Mouse (Mus musculus): ENCODE results near the gene Vezt.

Vezt gene

DNA sequence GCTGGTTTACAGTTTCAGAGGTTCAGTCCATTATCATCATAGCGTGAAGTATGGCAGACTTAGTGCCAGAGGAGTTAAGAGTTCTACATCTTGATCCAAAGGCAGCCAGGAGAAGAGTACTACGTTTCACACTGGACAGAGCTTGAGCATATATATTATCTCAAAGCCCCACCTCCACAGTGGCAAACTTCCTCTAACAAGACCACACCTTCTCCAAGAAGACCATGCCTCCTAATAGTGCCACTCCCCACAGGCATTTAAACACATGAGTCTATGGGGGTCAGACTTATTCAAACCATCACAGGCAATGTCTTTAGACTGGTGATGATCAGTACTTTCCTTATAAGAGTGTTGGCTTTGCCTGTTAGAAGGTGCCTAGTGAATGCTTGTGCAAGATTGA is 117.5 kb downstream of the Vezt start:
- DNase-seq (ENCODE audit: low read depth, low spot score), result no peak
- H3K27me3 ChIP-seq (ENCODE audit: control insufficient read depth, insufficient read depth, low read length, poor library complexity, severe bottlenecking), result no peaks in the 10 kb centered on the region
- H3K36me3 ChIP-seq (ENCODE audit: control insufficient read depth, insufficient read depth, low read length, poor library complexity, severe bottlenecking), result no peaks in the 10 kb centered on the region

- Histone ChIP-seq H3K36me3 (ENCODE audit: control insufficient read depth, insufficient read depth, low read length, poor library complexity, severe bottlenecking) (no peaks in the 10 kb centered on the region), H3K27me3 (ENCODE audit: control insufficient read depth, insufficient read depth, low read length, poor library complexity, severe bottlenecking) (no peaks in the 10 kb centered on the region)
- peak; percentile 14 for DNase-seq (ENCODE audit: low read depth, low spot score)
Observed at GRCm38 (mm10) chr10:93916778-93917177, 118.8 kb downstream of the Vezt start.

DNA sequence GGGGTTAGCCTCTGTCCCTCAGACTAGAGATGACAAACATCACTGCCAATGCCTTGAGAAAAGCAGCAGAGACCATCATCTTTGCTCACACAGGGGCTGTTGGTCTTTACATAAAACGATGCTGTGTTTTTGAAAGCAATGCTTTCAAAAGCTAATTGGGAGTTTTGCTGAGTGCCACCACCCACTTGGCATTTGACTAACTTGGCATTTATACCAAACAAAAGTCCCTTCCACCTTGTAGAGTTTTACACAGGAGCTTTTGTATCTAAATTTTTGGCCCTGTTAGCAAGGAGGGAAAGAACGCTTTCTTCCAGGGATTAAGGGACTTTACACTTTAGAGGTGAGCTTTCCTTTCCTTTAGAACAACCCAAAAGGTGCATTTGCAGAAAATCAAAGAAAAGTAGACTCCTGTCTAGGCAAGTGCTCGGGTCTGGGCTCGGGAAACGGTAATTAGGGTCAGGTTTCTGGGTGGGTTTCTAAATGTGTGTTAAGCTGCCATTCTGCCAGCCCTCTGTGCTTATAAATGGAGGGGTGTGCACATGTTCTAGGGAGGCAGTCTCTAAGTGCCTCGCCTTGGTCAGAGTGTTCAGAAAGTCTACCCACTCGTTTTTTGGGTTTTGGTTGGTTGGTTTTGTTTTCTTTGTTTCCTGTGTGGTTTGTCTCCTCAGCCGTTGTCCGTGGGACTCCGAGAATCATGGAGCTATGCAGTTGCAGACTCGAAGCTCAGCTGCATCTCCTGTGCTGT is 119.9 kb downstream of the Vezt start:
- Histone ChIP-seq H3K36me3 (ENCODE audit: control insufficient read depth, insufficient read depth, low read length, poor library complexity, severe bottlenecking) (no peaks in the 10 kb centered on the region), H3K27me3 (ENCODE audit: control insufficient read depth, insufficient read depth, low read length, poor library complexity, severe bottlenecking) (no peaks in the 10 kb centered on the region)
- no peak for DNase-seq (ENCODE audit: low read depth, low spot score)

DNA sequence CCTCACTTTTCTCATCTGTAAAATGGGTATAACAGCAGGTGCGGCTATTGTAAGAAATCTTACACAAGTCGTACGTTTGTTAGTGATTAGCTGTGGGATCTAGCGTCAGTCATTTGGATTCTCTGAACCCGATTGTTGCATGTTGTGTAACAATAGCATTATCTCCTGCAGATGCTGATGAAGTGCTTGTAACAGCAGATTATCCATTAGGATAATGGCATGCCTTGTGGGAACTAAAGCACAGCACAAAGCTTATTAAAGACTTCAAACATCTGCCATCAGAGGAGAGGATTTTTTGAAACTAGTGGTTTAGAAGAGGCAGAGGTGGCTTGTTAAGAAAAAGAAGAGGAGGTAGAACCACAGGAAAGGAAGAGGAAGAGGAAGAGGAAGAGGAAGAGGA is 122.1 kb downstream of the Vezt start:
- H3K27me3 ChIP-seq (ENCODE audit: control insufficient read depth, insufficient read depth, low read length, poor library complexity, severe bottlenecking), result no peaks in the 10 kb centered on the region
- H3K36me3 ChIP-seq (ENCODE audit: control insufficient read depth, insufficient read depth, low read length, poor library complexity, severe bottlenecking), result no peaks in the 10 kb centered on the region
- no peak for DNase-seq (ENCODE audit: low read depth, low spot score)

- Histone ChIP-seq H3K27me3 (ENCODE audit: control insufficient read depth, insufficient read depth, low read length, poor library complexity, severe bottlenecking) (no peaks in the 10 kb centered on the region), H3K36me3 (ENCODE audit: control insufficient read depth, insufficient read depth, low read length, poor library complexity, severe bottlenecking) (no peaks in the 10 kb centered on the region)
- DNase-seq (ENCODE audit: low read depth, low spot score), result no peak
Observed at GRCm38 (mm10) chr10:93912917-93913316, 122.7 kb downstream of the Vezt start.

GRCm38 (mm10) chr10:93912136-93912855 is 123.3 kb downstream of the Vezt start:
- H3K27me3 ChIP-seq (ENCODE audit: control insufficient read depth, insufficient read depth, low read length, poor library complexity, severe bottlenecking), result no peaks in the 10 kb centered on the region
- no peaks in the 10 kb centered on the region for H3K36me3 ChIP-seq (ENCODE audit: control insufficient read depth, insufficient read depth, low read length, poor library complexity, severe bottlenecking)

DNA sequence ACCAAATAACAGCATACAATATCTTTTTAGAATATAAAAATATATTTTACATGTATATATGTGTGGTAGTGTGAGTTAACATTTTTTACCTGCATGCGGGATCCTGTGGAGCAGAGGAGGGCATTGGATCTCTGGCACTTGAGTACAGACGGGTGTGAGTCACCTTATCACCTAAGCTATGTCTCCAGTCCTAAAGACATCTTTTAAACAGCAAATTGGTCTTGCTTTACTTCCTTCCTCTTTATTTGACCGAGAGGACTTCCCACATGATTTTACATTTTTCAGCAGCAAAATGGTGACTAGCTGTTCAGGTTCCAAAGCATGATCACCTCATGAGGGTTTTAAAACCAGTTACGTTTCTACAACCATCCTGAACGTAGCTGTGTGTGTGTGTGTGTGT is 124.3 kb downstream of the Vezt start:
- DNase-seq (ENCODE audit: low read depth, low spot score), result peak; percentile 14
- H3K27me3 ChIP-seq (ENCODE audit: control insufficient read depth, insufficient read depth, low read length, poor library complexity, severe bottlenecking), result no peaks in the 10 kb centered on the region

More at GRCm38 (mm10) chr10:93912136-93912855, 123.3 kb downstream of the Vezt start:
- no peak for DNase-seq (ENCODE audit: low read depth, low spot score)

DNA sequence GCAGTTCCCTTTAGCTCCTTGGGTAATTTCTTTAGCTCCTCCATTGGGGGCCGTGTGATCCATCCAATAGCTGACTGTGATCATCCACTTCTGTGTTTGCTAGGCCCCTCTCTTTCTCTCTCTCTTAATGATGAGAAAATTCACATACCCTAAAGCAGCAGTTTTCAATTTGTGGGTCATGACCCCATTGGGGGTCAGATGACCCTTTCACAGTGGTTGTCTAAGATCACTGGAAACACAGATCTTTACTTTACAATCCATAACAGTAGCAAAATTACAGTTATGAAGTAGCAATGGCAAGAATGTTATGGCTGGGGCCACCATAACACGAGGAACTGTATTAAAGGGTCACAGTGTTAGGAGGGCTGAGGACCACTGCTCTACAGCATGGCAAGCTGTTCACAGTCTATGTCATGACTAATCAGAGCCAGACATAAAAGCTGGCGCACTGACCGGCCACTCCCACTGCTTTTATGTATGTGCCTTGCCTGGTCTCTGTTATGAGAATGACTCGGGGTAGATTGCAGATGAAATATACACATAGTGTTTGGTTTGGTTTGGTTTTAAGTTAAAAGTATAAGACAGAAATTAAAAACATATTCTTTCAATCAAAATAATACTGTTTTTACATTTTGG is 125.7 kb downstream of the Vezt start:
- Histone ChIP-seq H3K36me3 (ENCODE audit: control insufficient read depth, insufficient read depth, low read length, poor library complexity, severe bottlenecking) (no peaks in the 10 kb centered on the region), H3K27me3 (ENCODE audit: control insufficient read depth, insufficient read depth, low read length, poor library complexity, severe bottlenecking) (no peaks in the 10 kb centered on the region)
- DNase-seq (ENCODE audit: low read depth, low spot score), result no peak

More for the DNA sequence above, 124.3 kb downstream of the Vezt start:
- H3K36me3 ChIP-seq (ENCODE audit: control insufficient read depth, insufficient read depth, low read length, poor library complexity, severe bottlenecking), result no peaks in the 10 kb centered on the region

- no peaks in the 10 kb centered on the region for H3K36me3 ChIP-seq (ENCODE audit: control insufficient read depth, insufficient read depth, low read length, poor library complexity, severe bottlenecking)
- no peak for DNase-seq (ENCODE audit: low read depth, low spot score)
- no peaks in the 10 kb centered on the region for H3K27me3 ChIP-seq (ENCODE audit: control insufficient read depth, insufficient read depth, low read length, poor library complexity, severe bottlenecking)
Observed at GRCm38 (mm10) chr10:93909015-93909414, 126.6 kb downstream of the Vezt start.

- DNase-seq (ENCODE audit: low read depth, low spot score), result no peak
- Histone ChIP-seq H3K27me3 (ENCODE audit: control insufficient read depth, insufficient read depth, low read length, poor library complexity, severe bottlenecking) (no peaks in the 10 kb centered on the region), H3K36me3 (ENCODE audit: control insufficient read depth, insufficient read depth, low read length, poor library complexity, severe bottlenecking) (no peaks in the 10 kb centered on the region)
Observed at GRCm38 (mm10) chr10:93908540-93908939, 127.1 kb downstream of the Vezt start.

- no peak for DNase-seq (ENCODE audit: low read depth, low spot score)
- Histone ChIP-seq H3K27me3 (ENCODE audit: control insufficient read depth, insufficient read depth, low read length, poor library complexity, severe bottlenecking) (no peaks in the 10 kb centered on the region), H3K36me3 (ENCODE audit: control insufficient read depth, insufficient read depth, low read length, poor library complexity, severe bottlenecking) (no peaks in the 10 kb centered on the region)
Observed at GRCm38 (mm10) chr10:93907376-93907775, 128.2 kb downstream of the Vezt start.

DNA sequence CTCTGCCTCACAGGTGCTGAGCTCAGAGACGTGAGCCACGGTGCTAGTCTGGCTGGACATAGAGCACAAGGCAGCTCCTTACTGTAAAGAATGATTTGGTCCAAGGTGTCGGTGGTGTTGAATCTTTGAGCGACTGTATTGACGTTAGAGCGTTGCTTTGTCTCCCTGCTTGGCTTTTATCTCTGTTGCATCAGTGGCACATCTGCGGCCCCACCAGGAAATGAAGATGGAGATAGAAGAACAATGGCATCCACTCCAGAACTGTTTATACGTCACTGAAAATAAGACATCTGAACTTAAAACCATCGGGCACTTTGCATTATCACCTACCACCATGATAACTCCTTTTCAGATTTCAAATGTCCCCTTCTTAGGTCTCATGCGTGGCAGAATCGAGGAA is 135.7 kb downstream of the Vezt start:
- Histone ChIP-seq H3K27me3 (ENCODE audit: control insufficient read depth, insufficient read depth, low read length, poor library complexity, severe bottlenecking) (no peaks in the 10 kb centered on the region), H3K36me3 (ENCODE audit: control insufficient read depth, insufficient read depth, low read length, poor library complexity, severe bottlenecking) (no peaks in the 10 kb centered on the region)
- DNase-seq (ENCODE audit: low read depth, low spot score), result no peak

DNA sequence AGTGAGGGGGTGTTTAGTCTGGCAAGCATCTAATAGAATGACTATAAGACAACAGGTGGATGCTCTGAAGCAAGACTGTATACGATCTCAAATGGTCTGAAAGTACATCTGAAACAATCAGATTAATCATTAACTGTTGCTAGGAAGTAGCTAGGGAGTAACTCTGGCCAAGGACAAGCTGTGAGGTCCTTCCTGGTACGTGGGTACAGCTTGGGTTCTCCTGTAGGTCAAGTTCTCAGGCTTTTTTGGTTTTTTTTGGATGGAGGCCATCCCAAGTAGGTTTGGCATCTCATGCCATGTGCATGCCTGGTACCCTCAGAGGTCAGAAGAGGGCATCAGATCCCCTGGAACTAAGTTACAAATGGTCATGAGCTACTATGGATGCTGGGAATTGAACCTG is 136.3 kb downstream of the Vezt start:
- DNase-seq (ENCODE audit: low read depth, low spot score), result no peak
- Histone ChIP-seq H3K27me3 (ENCODE audit: control insufficient read depth, insufficient read depth, low read length, poor library complexity, severe bottlenecking) (no peaks in the 10 kb centered on the region), H3K36me3 (ENCODE audit: control insufficient read depth, insufficient read depth, low read length, poor library complexity, severe bottlenecking) (no peaks in the 10 kb centered on the region)

DNA sequence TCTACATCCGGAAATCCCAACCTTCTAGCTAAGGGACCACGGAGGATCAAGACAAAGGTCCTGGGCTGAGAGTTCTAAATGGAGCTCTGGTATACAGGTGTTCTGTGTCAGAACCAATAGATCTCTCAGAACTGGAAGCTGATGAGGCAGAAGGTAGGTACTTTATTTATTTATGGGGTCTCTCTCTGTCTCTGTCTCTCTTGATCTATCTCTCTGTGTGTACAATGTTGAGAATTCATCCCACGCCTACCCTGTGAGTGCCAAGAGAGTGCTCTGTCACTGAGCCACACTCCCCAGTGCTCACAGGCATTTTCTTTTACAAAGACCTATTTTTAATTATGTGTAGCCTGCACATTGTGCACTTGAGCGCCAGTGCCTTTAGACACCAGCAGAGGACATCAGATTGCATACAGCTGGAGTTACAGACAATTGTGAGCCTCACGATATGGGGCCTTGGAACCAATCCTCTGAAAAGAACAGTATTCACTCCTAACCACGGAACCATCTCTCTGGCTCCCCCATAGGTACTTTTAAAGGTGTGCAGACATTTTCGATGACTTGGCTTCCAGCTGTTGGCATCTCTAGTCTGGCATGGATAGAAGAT is 138.5 kb downstream of the Vezt start, which contains the start of gene Metap2:
Gene Metap2 (minus strand): TSS at position 51 of the 604 bp plus-strand sequence.
- Histone ChIP-seq H3K36me3 (ENCODE audit: control insufficient read depth, insufficient read depth, low read length, poor library complexity, severe bottlenecking) (no peaks in the 10 kb centered on the region), H3K27me3 (ENCODE audit: control insufficient read depth, insufficient read depth, low read length, poor library complexity, severe bottlenecking) (no peaks in the 10 kb centered on the region)
- no peak for DNase-seq (ENCODE audit: low read depth, low spot score)

GRCm38 (mm10) chr10:93892551-93892950 is 143.1 kb downstream of the Vezt start:
- no peaks in the 10 kb centered on the region for H3K27me3 ChIP-seq (ENCODE audit: control insufficient read depth, insufficient read depth, low read length, poor library complexity, severe bottlenecking)
- no peak for DNase-seq (ENCODE audit: low read depth, low spot score)

More at GRCm38 (mm10) chr10:93892551-93892950, 143.1 kb downstream of the Vezt start:
- H3K36me3 ChIP-seq (ENCODE audit: control insufficient read depth, insufficient read depth, low read length, poor library complexity, severe bottlenecking), result no peaks in the 10 kb centered on the region

Data from splenic B cell, adult 2 months (primary cell).